Mouse (Mus musculus) small intestine, adult 2 months (tissue): ENCODE data around the gene Dip2b.

ENCODE experiments used
- CTCF ChIP-seq: fragments of 200-500 bp; IDR thresholded peaks from 2 replicates; pipeline ENCODE4 v1.5.1; 2012; ENCODE audit warnings: low read depth, mild to moderate bottlenecking, control low read depth, inconsistent platforms, low read length, moderate library complexity, mixed read lengths; ENCODE audit not compliant: insufficient replicate concordance, insufficient read length; ENCODE audit errors: extremely low read depth
- POLR2A ChIP-seq: fragments of 200-500 bp; IDR thresholded peaks from 2 replicates; pipeline ENCODE4 v1.6.1; 2012; ENCODE audit warnings: low read depth, mild to moderate bottlenecking, control low read depth, inconsistent platforms, low read length, moderate library complexity

- no peak for TF ChIP-seq POLR2A
- no peak for TF ChIP-seq CTCF
These were observed 182.5 kb downstream of the Dip2b start for GRCm38 (mm10) chr15:100220916-100221315.
